Mouse (Mus musculus) intestine, postnatal 0 days (tissue): ENCODE measurements at regions not wholly inside any gene's neighbourhood (a gene's known extent, or its start where the extent isn't known, plus 50 kb on each side); places are given as distances from the start of the nearest gene placed in this dataset.

Source experiments
- ATAC-seq: fragments of 200-750 bp; cut with Nextera tagmentation; 2 replicates; pipeline ENCODE4 v1.8.0; 2017; ENCODE audit warnings: mild to moderate bottlenecking, moderate TSS enrichment, moderate library complexity
- H3K27ac ChIP-seq: fragments of 300-500 bp; sonication (generic); 2 replicates; pipeline ENCODE4 v1.5.1; 2014; ENCODE audit warnings: mild to moderate bottlenecking, low read depth, low read length, moderate library complexity
- H3K27me3 ChIP-seq: fragments of 300-500 bp; sonication (generic); replicated peaks from 2 replicates; pipeline ENCODE4 v1.6.1; 2014; ENCODE audit warnings: low read length, mixed read lengths; ENCODE audit not compliant: control insufficient read depth, insufficient read depth
- H3K36me3 ChIP-seq: fragments of 300-500 bp; sonication (generic); 2 replicates; pipeline ENCODE4 v1.6.1; 2014; ENCODE audit warnings: mild to moderate bottlenecking, moderate library complexity; ENCODE audit not compliant: control insufficient read depth, insufficient read depth
- H3K4me1 ChIP-seq: fragments of 300-500 bp; sonication (generic); replicated peaks from 2 replicates; pipeline ENCODE4 v1.6.1; 2014; ENCODE audit warnings: antibody characterized with exemption, low read length, mixed read lengths; ENCODE audit not compliant: control insufficient read depth, insufficient read depth
- H3K4me2 ChIP-seq: fragments of 300-500 bp; sonication (generic); replicated peaks from 2 replicates; pipeline ENCODE4 v1.6.1; 2014; ENCODE audit warnings: low read depth, mild to moderate bottlenecking, moderate library complexity
- H3K4me3 ChIP-seq: fragments of 300-500 bp; sonication (generic); 2 replicates; pipeline ENCODE4 v1.5.1; 2014; ENCODE audit warnings: low read depth, low read length
- H3K9ac ChIP-seq: fragments of 300-500 bp; sonication (generic); 2 replicates; pipeline ENCODE4 v1.6.1; 2014; ENCODE audit warnings: mild to moderate bottlenecking, low read depth, low read length
- H3K9me3 ChIP-seq: fragments of 300-500 bp; sonication (generic); 2 replicates; pipeline ENCODE4 v1.6.1; 2016; ENCODE audit warnings: mixed run types; ENCODE audit not compliant: control insufficient read depth
- CTCF ChIP-seq: sonication (generic); IDR thresholded peaks from 2 replicates; pipeline ENCODE4 v1.5.1; 2016; ENCODE audit warnings: low read depth, mild to moderate bottlenecking, control low read depth, antibody characterized with exemption, moderate library complexity
- WGBS: fragments of 180-500 bp; shearing (Covaris S2); extraction: QIAGEN DNeasy Blood & Tissue Kit; methylation state at CpG from one replicate; pipeline ENCODE4 v1.1.7; 2014; 5-methylcytosine and 5-hydroxymethylcytosine counted together

DNA sequence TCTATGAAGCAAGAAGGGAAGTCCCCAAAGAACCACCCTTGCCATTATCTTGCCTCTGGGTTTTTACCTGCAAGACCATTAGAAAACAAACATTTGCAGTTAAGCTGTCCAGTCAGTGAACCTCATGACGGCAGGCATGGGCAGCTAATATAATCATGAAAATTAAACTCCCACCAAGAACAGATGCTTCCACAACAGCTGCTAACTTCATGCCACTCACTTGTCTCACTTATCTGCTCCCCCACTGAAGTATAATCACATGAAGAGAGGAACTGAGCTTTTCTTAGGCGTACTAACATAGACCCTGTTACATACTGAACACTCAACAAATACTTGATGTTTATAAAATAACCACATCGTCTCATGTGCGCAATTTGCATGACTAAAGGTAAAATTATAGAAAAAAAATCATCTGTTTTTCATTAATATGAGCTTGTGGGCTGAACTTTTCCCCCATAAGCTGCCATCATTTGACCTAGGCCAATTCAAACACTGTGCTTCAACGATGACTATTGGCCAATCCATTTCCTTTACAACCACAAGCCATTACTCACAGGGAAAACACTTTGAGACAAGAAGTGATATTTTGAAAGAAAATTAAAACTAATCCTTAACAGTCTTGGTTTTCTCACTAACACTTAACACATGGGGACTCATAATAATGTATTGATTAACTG, 267.1 kb downstream of the Nuf2 start:
- ATAC-seq, result no peak
- H3K4me3 ChIP-seq, result no peak overlapping the region
- H3K36me3 ChIP-seq, result no peaks in the 10 kb centered on the region
- WGBS, result 80% methylated on average over 5 of the region's 5 CpGs
- H3K27ac ChIP-seq, result no peak overlapping the region
- no peak overlapping the region for H3K4me2 ChIP-seq
- H3K4me1 ChIP-seq, result no peaks in the 10 kb centered on the region
- H3K27me3 ChIP-seq, result no peaks in the 10 kb centered on the region
- no peak overlapping the region for H3K9ac ChIP-seq
- no peak for TF ChIP-seq CTCF
- 0 out of 2 replicates have a peak, but pooled peaks cover 2% of the 10 kb centered on the region for H3K9me3 ChIP-seq

- Histone ChIP-seq H3K9ac (no peak overlapping the region), H3K4me2 (no peak overlapping the region), H3K4me3 (no peak overlapping the region), H3K27me3 (no peaks in the 10 kb centered on the region), H3K36me3 (no peaks in the 10 kb centered on the region), H3K27ac (no peak overlapping the region), H3K4me1 (no peaks in the 10 kb centered on the region), H3K9me3 (no peaks in the 10 kb centered on the region)
- peak; percentile 40 for TF ChIP-seq CTCF
- 49% methylated on average over 7 of the region's 7 CpGs for WGBS
- ATAC-seq, result no peak
Measured at GRCm38 (mm10) chr1:169254250-169254937, 276.9 kb downstream of the Nuf2 start.

DNA sequence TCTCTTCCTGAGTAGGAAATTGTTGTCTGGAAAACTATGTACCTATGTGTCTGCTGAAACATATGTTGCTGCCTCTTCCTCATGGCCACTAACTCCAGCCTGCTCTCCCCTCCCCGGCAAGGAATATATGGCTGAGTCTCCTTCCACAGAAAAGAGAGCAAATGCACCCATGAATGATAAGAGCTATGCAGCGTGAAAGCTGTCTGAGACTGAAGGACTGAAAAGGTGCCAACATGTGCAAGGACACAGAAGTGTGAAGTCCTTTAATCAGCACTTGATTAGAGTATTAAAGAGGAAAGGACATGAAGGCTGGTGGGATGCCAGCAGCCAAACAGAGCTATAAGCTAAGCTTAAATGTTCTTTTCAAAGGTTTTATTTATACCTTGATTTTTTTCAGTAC, 279.1 kb downstream of the Nuf2 start:
- Histone ChIP-seq H3K9me3 (no peaks in the 10 kb centered on the region), H3K9ac (no peak overlapping the region), H3K36me3 (no peaks in the 10 kb centered on the region), H3K27ac (no peak overlapping the region), H3K4me2 (no peak overlapping the region), H3K4me3 (no peak overlapping the region), H3K27me3 (no peaks in the 10 kb centered on the region), H3K4me1 (no peaks in the 10 kb centered on the region)
- no peak for ATAC-seq
- WGBS, result 71% methylated on average over 2 of the region's 2 CpGs
- TF ChIP-seq CTCF, result no peak

- Histone ChIP-seq H3K36me3 (no peaks in the 10 kb centered on the region), H3K27ac (no peak overlapping the region), H3K4me3 (no peak overlapping the region), H3K9ac (no peak overlapping the region), H3K4me2 (no peak overlapping the region), H3K9me3 (no peaks in the 10 kb centered on the region), H3K27me3 (no peaks in the 10 kb centered on the region), H3K4me1 (no peaks in the 10 kb centered on the region)
- no peak for TF ChIP-seq CTCF
- no peak for ATAC-seq
- 64% methylated on average over 7 of the region's 7 CpGs for WGBS
Measured at GRCm38 (mm10) chr1:169249021-169249420, 282.2 kb downstream of the Nuf2 start.

DNA sequence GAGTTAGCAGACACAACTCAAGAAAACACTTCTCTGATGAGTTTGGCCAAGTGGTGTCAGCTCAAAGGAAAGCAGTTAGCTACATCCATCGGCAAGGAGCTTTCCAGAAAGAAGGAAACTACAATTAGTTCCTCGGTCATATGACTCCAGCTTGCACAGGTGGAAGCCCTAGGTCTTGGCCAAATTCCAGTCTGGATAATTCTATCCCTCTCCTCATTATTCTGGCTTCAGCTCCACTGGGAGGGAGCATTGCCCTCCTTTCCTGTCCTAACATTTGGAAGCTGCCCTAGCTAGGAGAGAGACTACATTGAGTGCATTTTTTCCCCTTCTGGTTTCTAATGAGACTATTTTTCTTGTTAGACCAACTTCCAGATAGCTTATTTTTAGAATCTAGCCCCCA, 290.9 kb downstream of the Nuf2 start:
- H3K27me3 ChIP-seq, result no peaks in the 10 kb centered on the region
- no peak overlapping the region for H3K27ac ChIP-seq
- H3K36me3 ChIP-seq, result no peaks in the 10 kb centered on the region
- no peak for TF ChIP-seq CTCF
- H3K4me1 ChIP-seq, result no peaks in the 10 kb centered on the region
- H3K4me3 ChIP-seq, result no peak overlapping the region
- no peaks in the 10 kb centered on the region for H3K9me3 ChIP-seq
- 75% methylated on average over 2 of the region's 2 CpGs for WGBS
- H3K4me2 ChIP-seq, result no peak overlapping the region
- no peak overlapping the region for H3K9ac ChIP-seq
- no peak for ATAC-seq

- Histone ChIP-seq H3K4me3 (no peak overlapping the region), H3K9ac (no peak overlapping the region), H3K27ac (no peak overlapping the region), H3K27me3 (no peaks in the 10 kb centered on the region), H3K36me3 (no peaks in the 10 kb centered on the region), H3K4me1 (no peaks in the 10 kb centered on the region), H3K9me3 (no peaks in the 10 kb centered on the region), H3K4me2 (no peak overlapping the region)
- 26% methylated on average over 16 of the region's 16 CpGs for WGBS
- no peak for ATAC-seq
- no peak for TF ChIP-seq CTCF
Measured at GRCm38 (mm10) chr1:169238671-169239090, 292.6 kb downstream of the Nuf2 start.
